Mouse (Mus musculus) frontal cortex, adult (tissue): ENCODE data around the gene Olfr961.

Experiments
- ATAC-seq: cut with Nextera tagmentation; 2 replicates; pipeline ENCODE4 v1.9.2; 2017; ENCODE audit warnings: mild to moderate bottlenecking, moderate library complexity, mixed read lengths; ENCODE audit not compliant: low TSS enrichment

Olfr961 gene

DNA sequence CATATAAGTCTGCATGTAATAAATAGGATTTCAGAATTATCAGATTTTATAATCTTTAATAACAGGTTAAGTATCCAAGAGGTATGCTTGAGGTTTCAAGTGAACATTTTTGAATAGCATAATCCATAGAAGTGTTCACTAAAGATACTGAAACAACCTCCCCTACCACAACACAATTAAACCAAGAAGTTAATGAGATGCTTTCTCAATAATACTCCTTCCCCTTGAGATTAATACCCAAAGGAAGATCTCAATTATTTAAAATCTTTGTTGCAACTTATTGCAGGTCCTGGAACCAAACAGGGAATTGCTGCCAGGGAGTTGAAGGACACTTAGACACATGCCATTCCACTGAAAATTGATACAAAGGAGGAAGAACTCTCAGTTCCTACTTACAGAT is at the start of gene Olfr961:
TSS of gene Olfr961 (plus strand) at position 301 of the 400 bp plus-strand sequence.
- ATAC-seq = no peak

DNA sequence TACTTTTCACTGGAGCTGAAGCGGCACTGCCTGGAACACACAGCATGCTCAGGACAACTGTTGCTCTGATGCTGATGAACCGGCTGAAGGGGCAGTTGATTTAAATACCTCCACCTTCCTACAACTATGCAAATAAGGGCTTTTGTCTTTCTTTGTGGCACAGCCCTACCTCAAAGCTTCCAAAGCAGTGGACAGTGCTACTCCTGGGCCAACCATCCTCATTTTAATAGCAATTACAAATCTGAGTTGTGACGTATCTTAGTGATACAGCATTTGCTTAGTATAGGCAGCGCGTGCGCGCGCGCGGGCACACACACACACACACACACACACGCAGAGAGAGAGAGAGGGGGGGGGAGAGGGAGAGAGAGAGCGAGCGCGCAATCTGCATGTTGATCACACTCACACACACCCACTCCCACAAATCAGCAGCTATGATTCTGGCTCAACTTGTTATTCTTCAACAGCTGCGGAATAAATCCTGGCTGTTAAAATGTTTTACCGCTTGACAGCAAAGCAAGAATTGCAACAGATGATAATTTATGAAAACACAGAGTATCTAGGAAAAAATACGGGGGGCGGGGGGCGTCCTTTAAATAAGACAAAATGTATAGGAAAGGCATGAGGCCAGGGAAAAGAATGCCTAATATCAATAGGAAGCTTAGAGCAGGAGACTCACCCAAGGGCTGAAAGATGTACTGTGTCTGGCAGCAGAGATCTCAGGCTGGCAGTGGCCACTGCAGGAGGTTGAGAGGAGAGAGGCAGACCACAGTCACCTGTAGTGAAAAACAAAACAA is 42.2 kb upstream of the Olfr961 start:
- peak; percentile 65 for ATAC-seq

DNA sequence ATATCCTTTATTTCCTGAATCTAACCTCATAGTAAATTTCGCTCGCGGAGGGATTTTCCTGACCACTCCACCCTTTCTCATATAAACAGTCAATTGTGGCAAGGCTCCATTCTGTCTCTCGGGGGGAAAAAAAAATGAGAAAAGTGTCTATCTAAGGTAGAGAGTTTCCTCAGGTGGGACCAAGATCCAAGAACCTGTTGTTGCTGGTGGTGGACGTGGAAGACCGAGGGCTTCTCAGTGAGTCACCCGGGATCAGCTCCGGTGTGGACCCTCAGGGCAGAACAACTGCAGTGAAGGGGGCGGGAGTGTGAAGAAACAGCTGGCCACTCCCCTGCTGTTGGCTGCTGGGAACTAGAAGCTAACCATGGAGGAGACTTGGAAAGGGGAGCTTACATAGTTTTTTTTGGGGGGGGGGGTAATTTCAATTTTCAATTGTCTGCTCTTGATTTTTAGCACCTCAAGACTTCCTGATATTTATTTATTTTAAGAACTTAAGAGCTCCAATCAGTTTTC is 41.5 kb upstream of the Olfr961 start:
- no peak for ATAC-seq

DNA sequence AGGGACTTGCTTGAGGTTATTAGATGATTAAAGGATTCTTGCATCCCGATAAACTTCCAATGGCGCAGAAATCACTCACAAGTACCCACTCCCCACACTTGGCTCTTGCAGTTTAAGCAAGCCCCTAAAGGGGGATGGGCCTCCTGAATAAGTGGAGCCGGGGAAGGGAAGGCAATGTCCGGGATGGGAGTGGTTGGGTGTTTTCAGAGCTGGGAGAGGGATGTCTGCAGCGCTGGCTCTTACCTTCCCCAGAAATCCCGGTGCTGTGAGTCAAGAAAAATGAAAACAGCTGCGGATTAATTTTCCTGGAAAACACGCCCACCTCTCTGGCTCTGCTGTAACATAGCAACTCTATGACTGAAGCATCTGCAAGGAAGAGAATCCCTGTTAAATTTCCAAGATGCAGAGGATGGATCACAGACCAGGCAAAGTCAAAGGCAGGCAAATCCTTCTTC is 40.9 kb upstream of the Olfr961 start, which contains the start of gene AW551984:
TSS of gene AW551984 (minus strand) at position 405 of the 455 bp plus-strand sequence.
- no peak for ATAC-seq

DNA sequence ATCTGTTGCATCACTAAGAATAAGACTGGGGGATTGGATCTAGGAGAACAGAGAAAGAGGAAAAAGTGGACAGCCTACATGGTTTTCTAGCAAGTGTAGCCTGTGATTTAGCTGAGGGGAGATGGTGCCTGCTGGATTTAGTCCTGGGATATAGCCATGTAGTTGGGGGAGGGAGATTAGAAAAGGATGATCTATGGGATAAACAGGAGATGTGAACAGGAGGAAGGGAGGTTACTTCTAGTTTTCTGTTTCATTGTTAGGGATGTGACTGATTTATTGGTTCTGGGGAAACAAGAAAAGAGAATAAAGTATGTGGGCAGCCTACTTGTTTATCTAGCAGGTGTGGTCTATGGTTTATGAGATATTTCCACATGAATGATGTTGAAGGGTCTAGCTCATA is 36.4 kb upstream of the Olfr961 start:
- no peak for ATAC-seq

DNA sequence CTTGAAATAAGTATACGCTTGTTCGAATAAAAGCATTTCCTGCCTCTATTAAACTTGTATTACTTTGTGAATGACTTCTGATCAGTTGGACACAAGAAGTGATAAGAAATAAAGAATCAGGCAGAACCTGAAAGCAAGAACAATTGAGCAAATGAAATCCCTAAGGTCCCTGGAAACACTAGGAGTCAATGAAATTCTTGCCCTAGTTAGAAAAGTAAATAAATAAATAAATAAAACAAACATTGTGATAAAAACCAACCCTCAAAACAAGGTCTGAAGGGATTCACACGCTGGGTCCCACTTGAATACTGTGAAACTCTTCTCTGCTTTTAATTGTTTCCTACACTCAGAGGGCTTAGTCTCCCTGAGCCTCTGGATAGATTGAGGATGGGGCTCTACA is 34.5 kb upstream of the Olfr961 start, which contains the start of gene Olfr148:
TSS of gene Olfr148 (plus strand) at position 301 of the 400 bp plus-strand sequence.
- no peak for ATAC-seq

DNA sequence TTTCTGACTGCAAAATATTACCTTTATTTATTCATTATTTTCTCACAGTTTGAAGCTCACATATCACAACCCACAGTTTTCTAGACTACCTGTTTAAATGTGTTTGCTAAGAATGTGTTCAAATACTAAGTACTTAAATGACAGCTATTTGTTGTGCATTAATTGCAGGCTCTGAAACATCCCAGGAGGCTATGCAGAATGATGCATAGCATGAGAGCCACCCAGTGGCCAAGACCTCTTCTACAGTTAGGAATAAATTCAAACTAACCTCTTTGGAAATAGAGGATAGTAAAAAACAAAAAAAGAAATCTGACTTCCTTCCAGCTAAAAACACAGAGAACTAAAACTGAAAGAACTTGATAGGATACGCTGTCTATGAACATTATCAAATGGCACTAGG is 32.9 kb upstream of the Olfr961 start:
- peak; percentile 77; the same call in 1 of the 2 replicates for ATAC-seq

DNA sequence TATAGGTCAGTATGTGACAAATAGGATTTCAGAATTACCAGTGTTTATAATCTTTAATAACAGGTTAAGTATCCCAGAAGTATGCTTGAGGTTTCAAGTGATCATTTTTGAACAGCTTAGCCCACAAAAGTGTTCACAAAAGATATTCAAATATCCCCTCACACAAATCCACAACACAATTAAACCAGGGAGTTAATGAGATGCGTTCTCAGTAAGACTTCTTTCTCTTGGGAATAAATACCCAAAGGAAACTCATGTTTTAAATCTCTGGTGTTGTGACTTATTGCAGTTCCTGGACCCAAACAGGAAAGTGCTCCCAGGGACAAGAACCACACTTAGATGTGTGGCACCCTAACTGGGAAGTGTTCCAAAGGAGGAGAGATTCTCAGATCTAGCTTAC is 23.8 kb upstream of the Olfr961 start, which contains the start of gene Olfr960:
TSS of gene Olfr960 (plus strand) at position 301 of the 400 bp plus-strand sequence.
- no peak for ATAC-seq

DNA sequence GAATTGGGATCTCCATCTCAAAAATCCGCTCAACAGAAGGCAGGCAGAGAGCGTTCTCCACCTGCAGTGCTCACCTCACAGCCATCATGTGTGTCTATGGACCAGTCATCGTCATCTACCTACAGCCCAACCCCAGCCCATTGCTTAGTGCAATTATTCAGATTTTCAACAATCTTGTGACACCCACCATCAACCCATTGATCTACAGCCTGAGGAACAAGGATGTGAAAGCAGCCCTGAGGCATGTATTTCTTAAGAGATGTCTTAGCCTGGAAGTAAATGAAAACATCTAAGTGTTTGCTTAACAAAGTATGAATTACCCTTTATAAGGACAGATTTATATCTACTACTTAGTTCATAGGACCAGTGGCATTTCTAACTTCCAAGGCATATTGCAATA is 21.1 kb upstream of the Olfr961 start:
- ATAC-seq = no peak

DNA sequence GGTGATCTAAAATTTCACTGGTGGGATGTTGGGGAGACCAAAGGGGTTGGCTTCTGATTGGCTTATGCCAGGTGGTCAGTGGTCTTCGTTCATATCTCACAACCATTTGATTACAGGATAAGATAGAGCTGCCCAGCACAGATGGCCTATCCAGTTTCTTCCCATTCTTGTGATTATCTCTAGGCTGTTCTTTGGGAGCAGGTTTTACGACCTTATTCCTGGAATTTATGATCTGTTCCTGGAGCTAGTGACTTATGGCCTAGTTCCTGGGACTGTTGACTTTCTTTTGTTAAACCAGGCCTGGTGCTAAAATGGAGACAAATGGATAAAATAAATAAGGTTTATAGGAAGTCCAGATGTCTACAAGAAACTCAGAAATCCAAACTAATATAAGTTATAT is 20.2 kb upstream of the Olfr961 start:
- no peak for ATAC-seq

DNA sequence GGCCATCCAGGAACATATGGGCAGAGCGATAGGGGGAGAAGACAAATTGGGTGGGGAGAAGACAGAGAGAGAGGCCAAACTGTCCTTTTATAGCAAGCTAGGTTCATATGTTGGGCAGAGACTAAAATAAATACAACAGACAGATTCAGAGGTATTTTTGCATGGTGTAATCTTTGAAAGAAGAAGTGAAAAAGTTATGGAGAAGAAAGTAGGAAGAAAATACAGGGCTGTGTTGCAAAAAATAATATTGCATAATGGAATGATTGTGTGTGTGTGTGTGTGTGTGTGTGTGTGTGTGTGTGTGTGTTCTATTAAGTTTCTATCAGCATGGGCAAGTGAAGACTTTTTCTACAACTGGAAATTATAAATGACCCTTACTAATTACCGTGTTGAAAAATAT is 15.8 kb upstream of the Olfr961 start:
- no peak for ATAC-seq

DNA sequence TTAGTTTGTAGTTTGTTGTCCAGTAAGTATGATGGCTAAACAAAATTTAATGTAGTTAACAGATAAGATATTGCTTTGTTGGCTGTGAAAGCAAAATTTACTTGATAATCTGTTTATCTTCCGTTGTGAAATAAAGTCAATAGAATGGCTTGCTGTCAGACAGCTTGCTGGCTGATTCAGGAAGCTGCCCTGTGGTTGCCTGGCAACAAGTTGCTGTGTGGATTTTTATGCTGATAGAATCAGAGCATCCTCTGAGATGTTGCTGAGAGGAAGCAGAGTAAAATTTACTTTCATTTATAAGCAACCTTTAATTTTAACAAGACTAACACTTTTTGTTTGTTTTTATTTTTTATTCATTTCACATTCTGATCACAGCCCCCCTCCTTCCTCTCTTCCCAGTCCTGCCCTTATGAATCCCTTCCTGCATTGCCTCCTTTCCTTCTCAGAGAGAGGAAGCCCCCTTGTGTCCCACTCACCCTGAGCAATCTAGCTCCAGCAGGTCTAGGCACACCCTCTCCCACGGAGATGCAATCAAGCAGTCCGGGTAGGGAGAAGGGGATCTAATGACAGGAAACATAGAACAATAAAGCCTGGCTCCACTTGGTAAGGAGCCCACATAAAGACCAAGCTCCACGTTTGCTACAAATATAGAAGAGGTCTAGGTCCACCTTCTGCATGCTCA is 10.8 kb upstream of the Olfr961 start:
- ATAC-seq = 0 out of 2 replicates have a peak, but pooled peaks have one; percentile 57

DNA sequence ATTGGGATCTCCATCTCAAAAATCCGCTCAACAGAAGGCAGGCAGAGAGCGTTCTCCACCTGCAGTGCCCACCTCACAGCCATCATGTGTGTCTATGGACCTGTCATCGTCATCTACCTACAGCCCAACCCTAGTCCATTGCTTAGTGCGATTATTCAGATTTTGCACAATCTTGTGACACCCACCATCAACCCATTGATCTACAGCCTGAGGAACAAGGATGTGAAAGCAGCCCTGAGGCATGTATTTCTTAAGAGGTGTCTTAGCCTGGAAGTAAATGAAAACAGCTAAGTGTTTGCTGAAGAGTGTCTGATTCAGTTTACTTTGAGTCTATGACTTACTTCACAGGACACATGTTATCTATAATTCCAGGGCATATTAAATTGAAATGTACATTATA is 2.5 kb downstream of the Olfr961 start:
- ATAC-seq = no peak

DNA sequence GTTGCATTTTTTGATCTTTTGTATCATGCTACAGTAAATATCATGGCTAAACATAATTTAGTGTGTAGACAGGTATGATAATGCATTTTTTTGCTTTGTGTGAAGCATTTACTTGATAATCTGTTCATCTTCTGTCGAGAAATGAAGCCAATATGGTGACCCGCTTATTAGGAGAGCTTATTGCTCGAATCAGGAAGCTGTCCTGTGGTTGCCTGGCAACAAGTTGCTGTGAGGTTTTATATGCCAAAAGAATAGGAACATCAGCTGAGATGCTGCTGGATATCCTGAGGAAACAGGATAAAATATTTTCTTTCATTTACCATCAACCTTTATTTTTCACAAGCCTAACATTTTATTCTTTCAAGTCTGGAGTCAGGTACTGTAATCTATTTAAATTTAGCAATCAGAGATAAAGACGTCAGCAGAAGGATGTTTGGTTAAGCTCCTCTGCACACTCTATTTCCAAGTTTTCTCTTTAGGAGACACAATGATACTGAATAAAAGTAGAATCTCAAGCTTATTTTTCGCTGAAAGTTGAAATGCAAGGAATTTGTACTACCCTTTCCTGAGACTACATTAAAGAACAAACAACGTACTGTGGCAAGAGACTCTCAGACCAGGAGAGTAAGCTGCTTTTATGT is 10.0 kb downstream of the Olfr961 start:
- no peak for ATAC-seq

DNA sequence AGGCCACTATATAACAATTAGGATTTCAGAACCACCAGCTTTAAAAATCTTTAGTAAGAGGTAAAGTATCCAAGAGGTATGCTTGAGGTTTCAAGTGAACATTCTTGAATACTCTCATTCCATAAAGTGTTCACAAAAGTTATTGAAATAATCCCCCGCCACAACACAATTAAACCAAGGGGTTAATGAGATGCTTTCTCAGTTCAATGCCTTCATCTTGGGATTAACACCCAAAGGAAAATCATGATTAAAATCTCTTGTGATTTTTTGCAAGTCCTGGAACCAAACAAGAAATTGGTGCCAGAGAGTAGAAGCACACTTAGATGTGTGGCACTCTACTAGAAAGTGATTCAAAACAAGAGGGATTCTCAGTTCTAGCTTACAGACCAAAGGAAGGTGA is 22.0 kb downstream of the Olfr961 start, which contains the start of gene Olfr963:
TSS of gene Olfr963 (plus strand) at position 301 of the 400 bp plus-strand sequence.
- no peak for ATAC-seq

DNA sequence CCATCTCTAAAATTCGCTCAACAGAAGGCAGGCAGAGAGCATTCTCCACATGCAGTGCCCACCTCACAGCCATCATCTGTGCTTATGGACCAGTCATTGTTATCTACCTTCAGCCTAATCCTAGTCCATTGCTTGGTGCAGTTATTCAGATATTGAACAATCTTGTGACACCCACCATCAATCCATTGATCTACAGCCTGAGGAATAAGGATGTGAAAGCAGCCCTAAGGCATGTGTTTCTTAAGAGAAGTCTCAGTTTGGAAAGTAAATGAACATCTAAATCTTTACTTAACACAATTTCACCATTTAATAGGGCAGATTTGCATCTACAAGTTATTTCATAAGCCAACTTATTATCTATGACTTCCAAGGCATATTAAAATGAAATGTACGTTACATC is 24.8 kb downstream of the Olfr961 start:
- no peak for ATAC-seq

DNA sequence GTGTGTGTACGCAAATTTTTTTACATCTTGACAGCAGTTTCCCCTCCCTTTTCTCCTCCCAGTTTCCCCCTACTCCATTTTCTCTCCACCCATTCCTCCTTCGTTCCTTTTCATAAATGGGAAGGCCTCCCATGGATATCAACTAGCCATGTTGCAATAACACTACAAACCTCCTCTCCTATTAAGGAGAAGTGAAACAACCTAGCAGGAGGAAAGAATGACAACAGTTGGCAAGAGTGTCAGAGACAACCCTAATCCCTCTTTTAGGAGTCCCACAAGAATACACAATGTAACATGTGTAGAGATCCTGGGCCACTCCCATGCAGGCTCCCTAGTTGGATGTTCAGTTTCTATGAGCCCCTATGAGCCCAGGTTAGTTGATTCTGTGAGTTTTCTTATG is 29.9 kb downstream of the Olfr961 start:
- ATAC-seq = no peak

DNA sequence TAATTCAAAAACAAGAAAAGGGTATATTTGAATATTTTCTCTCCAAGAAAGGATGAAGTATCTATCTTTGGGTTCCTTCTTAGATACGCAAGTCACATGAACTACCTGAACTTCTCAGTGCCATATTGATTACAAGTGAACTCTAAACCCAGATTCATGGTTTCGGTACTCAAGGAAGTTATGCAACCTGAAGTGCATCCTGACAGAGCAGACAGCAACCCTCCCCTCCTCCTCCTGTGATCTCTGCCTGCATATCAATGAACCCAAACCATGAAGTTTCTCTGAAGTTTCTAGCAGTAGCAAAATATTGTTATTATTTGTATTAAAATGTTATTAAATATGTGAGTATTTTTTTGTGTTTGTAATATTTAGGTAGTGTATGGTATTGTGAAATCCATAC is 33.7 kb downstream of the Olfr961 start:
- no peak for ATAC-seq

DNA sequence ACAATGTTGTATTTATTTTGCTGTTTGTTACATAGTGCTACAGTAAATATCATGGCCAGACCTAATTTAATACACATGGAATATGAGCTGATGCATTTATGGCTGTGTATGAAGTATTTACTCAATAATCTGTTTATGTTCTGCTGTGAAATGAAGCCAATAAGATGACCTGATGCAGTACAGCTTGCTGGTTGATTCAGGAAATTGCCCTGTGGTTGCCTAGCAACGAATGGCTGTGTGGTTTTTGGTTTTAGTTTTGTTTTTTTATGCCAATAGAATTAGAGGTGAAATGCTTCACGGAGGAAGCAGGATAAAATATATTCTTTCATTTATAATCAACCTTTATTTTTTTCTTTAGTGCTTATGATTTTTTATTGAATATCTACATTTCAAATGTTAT is 34.4 kb downstream of the Olfr961 start:
- ATAC-seq = no peak
